Mouse (Mus musculus): ENCODE results near the gene Lclat1. TPM values are rescaled to one million over a fixed set of nuclear protein-coding genes. Genes with fewer than 3 reads are reported as not detected.

The Lclat1 gene
- polyA plus RNA-seq, 2 experiments: 12.1 to 14.9 TPM

GRCm38 (mm10) chr17:73112601-73113000 lies 4.8 kb downstream of the Lclat1 start:
- H3K4me3 ChIP-seq (replicated peaks; ENCODE audit: low read length): no peak overlapping the region
- no peak overlapping the region for H3K9ac ChIP-seq (ENCODE audit: low read depth, low read length, severe bottlenecking)
- no peak overlapping the region for H3K4me2 ChIP-seq (replicated peaks; ENCODE audit: low read depth, low read length, severe bottlenecking)
- ATAC-seq (ENCODE audit: low FRiP score, low read depth) (no peak), DNase-seq (ENCODE audit: low spot score) (no peak)
- WGBS: 27% methylated on average over 6 of the region's 6 CpGs
- TF ChIP-seq POLR2A (IDR thresholded peaks at IDR 0.05; ENCODE audit: borderline replicate concordance, extremely low read depth, insufficient read depth, insufficient read length): no peak
- H3K36me3 ChIP-seq (ENCODE audit: control insufficient read depth, insufficient read depth, low read length): no peaks in the 10 kb centered on the region
- 0 out of 2 replicates have a peak, but pooled peaks cover 5% of the 10 kb centered on the region for H3K4me1 ChIP-seq (ENCODE audit: control insufficient read depth, insufficient read depth, low read length)
- no peaks in the 10 kb centered on the region for H3K9me3 ChIP-seq (ENCODE audit: control insufficient read depth, low read length)
- H3K27ac ChIP-seq (replicated peaks; ENCODE audit: low read depth, low read length): no peak overlapping the region
- H3K27me3 ChIP-seq (ENCODE audit: control insufficient read depth, insufficient read depth, low read length): no peaks in the 10 kb centered on the region

- no peak overlapping the region for H3K9ac ChIP-seq (ENCODE audit: low read depth, low read length, severe bottlenecking)
- no peak for TF ChIP-seq POLR2A (IDR thresholded peaks at IDR 0.05; ENCODE audit: borderline replicate concordance, extremely low read depth, insufficient read depth, insufficient read length)
- no peak overlapping the region for H3K27ac ChIP-seq (replicated peaks; ENCODE audit: low read depth, low read length)
- H3K4me2 ChIP-seq (replicated peaks; ENCODE audit: low read depth, low read length, severe bottlenecking): no peak overlapping the region
- H3K4me3 ChIP-seq (replicated peaks; ENCODE audit: low read length): no peak overlapping the region
- H3K27me3 ChIP-seq (ENCODE audit: control insufficient read depth, insufficient read depth, low read length): no peaks in the 10 kb centered on the region
- ATAC-seq (ENCODE audit: low FRiP score, low read depth) (no peak), DNase-seq (ENCODE audit: low spot score) (no peak)
- H3K36me3 ChIP-seq (ENCODE audit: control insufficient read depth, insufficient read depth, low read length): no peaks in the 10 kb centered on the region
- 0 out of 2 replicates have a peak, but pooled peaks cover 5% of the 10 kb centered on the region for H3K4me1 ChIP-seq (ENCODE audit: control insufficient read depth, insufficient read depth, low read length)
- 91% methylated on average over 4 of the region's 4 CpGs for WGBS
- no peaks in the 10 kb centered on the region for H3K9me3 ChIP-seq (ENCODE audit: control insufficient read depth, low read length)
These were observed 5.4 kb downstream of the Lclat1 start for GRCm38 (mm10) chr17:73113230-73113629.

- DNase-seq (ENCODE audit: low spot score): no peak
- Histone ChIP-seq H3K9ac (ENCODE audit: low read depth, low read length, severe bottlenecking) (no peak overlapping the region), H3K4me1 (ENCODE audit: control insufficient read depth, insufficient read depth, low read length) (no peaks in the 10 kb centered on the region), H3K36me3 (ENCODE audit: control insufficient read depth, insufficient read depth, low read length) (no peaks in the 10 kb centered on the region), H3K27ac (replicated peaks; ENCODE audit: low read depth, low read length) (no peak overlapping the region), H3K4me2 (replicated peaks; ENCODE audit: low read depth, low read length, severe bottlenecking) (no peak overlapping the region), H3K27me3 (ENCODE audit: control insufficient read depth, insufficient read depth, low read length) (no peaks in the 10 kb centered on the region), H3K9me3 (ENCODE audit: control insufficient read depth, low read length) (no peaks in the 10 kb centered on the region), H3K4me3 (replicated peaks; ENCODE audit: low read length) (no peak overlapping the region)
- no peak for ATAC-seq (ENCODE audit: low FRiP score, low read depth)
- TF ChIP-seq POLR2A (IDR thresholded peaks at IDR 0.05; ENCODE audit: borderline replicate concordance, extremely low read depth, insufficient read depth, insufficient read length): no peak
- WGBS: 88% methylated on average over 3 of the region's 3 CpGs
These were observed 10.3 kb downstream of the Lclat1 start for GRCm38 (mm10) chr17:73118134-73118533.

GRCm38 (mm10) chr17:73118702-73119101 lies 10.9 kb downstream of the Lclat1 start:
- no peaks in the 10 kb centered on the region for H3K4me1 ChIP-seq (ENCODE audit: control insufficient read depth, insufficient read depth, low read length)
- DNase-seq (ENCODE audit: low spot score): no peak
- no peaks in the 10 kb centered on the region for H3K9me3 ChIP-seq (ENCODE audit: control insufficient read depth, low read length)
- WGBS: 79% methylated on average over 4 of the region's 4 CpGs
- H3K4me2 ChIP-seq (replicated peaks; ENCODE audit: low read depth, low read length, severe bottlenecking): no peak overlapping the region
- H3K4me3 ChIP-seq (replicated peaks; ENCODE audit: low read length): no peak overlapping the region
- TF ChIP-seq POLR2A (IDR thresholded peaks at IDR 0.05; ENCODE audit: borderline replicate concordance, extremely low read depth, insufficient read depth, insufficient read length): no peak
- ATAC-seq (ENCODE audit: low FRiP score, low read depth): no peak
- H3K27ac ChIP-seq (replicated peaks; ENCODE audit: low read depth, low read length): no peak overlapping the region
- H3K27me3 ChIP-seq (ENCODE audit: control insufficient read depth, insufficient read depth, low read length): no peaks in the 10 kb centered on the region
- no peak overlapping the region for H3K9ac ChIP-seq (ENCODE audit: low read depth, low read length, severe bottlenecking)
- no peaks in the 10 kb centered on the region for H3K36me3 ChIP-seq (ENCODE audit: control insufficient read depth, insufficient read depth, low read length)

GRCm38 (mm10) chr17:73119150-73119549 lies 11.4 kb downstream of the Lclat1 start:
- no peaks in the 10 kb centered on the region for H3K9me3 ChIP-seq (ENCODE audit: control insufficient read depth, low read length)
- no peaks in the 10 kb centered on the region for H3K4me1 ChIP-seq (ENCODE audit: control insufficient read depth, insufficient read depth, low read length)
- H3K4me2 ChIP-seq (replicated peaks; ENCODE audit: low read depth, low read length, severe bottlenecking): no peak overlapping the region
- no peaks in the 10 kb centered on the region for H3K27me3 ChIP-seq (ENCODE audit: control insufficient read depth, insufficient read depth, low read length)
- no peak for TF ChIP-seq POLR2A (IDR thresholded peaks at IDR 0.05; ENCODE audit: borderline replicate concordance, extremely low read depth, insufficient read depth, insufficient read length)
- no peak overlapping the region for H3K4me3 ChIP-seq (replicated peaks; ENCODE audit: low read length)
- WGBS: 81% methylated on average over 6 of the region's 6 CpGs
- no peak overlapping the region for H3K27ac ChIP-seq (replicated peaks; ENCODE audit: low read depth, low read length)
- DNase-seq (ENCODE audit: low spot score): no peak
- H3K36me3 ChIP-seq (ENCODE audit: control insufficient read depth, insufficient read depth, low read length): no peaks in the 10 kb centered on the region
- no peak overlapping the region for H3K9ac ChIP-seq (ENCODE audit: low read depth, low read length, severe bottlenecking)
- no peak for ATAC-seq (ENCODE audit: low FRiP score, low read depth)

- no peaks in the 10 kb centered on the region for H3K4me1 ChIP-seq (ENCODE audit: control insufficient read depth, insufficient read depth, low read length)
- H3K4me2 ChIP-seq (replicated peaks; ENCODE audit: low read depth, low read length, severe bottlenecking): no peak overlapping the region
- H3K9me3 ChIP-seq (ENCODE audit: control insufficient read depth, low read length): no peaks in the 10 kb centered on the region
- TF ChIP-seq POLR2A (IDR thresholded peaks at IDR 0.05; ENCODE audit: borderline replicate concordance, extremely low read depth, insufficient read depth, insufficient read length): no peak
- no peak overlapping the region for H3K4me3 ChIP-seq (replicated peaks; ENCODE audit: low read length)
- H3K36me3 ChIP-seq (ENCODE audit: control insufficient read depth, insufficient read depth, low read length): no peaks in the 10 kb centered on the region
- H3K27ac ChIP-seq (replicated peaks; ENCODE audit: low read depth, low read length): no peak overlapping the region
- H3K27me3 ChIP-seq (ENCODE audit: control insufficient read depth, insufficient read depth, low read length): no peaks in the 10 kb centered on the region
- ATAC-seq (ENCODE audit: low FRiP score, low read depth): no peak
- no peak for DNase-seq (ENCODE audit: low spot score)
- H3K9ac ChIP-seq (ENCODE audit: low read depth, low read length, severe bottlenecking): no peak overlapping the region
- 71% methylated on average over 5 of the region's 5 CpGs for WGBS
These were observed 12.8 kb downstream of the Lclat1 start for GRCm38 (mm10) chr17:73120545-73120944.

Measured in limb, embryonic 14.5 days (tissue).